Mouse (Mus musculus) liver, embryonic 11.5 days (tissue): ENCODE measurements around the gene Sipa1l1. TPM values are rescaled to one million over a fixed set of nuclear protein-coding genes. Genes with fewer than 3 reads are reported as not detected.
A peak's percentile ranks its signal among the peaks of the same experiment; 100 is the strongest.

Source experiments
- ATAC-seq: fragments of 200-750 bp; cut with Nextera tagmentation; replicated peaks from 2 replicates; pipeline ENCODE4 v1.8.0; 2017; ENCODE audit warnings: moderate number of reproducible peaks, mild to moderate bottlenecking, moderate TSS enrichment, moderate library complexity; ENCODE audit not compliant: low FRiP score
- DNase-seq: peaks from one replicate; pipeline ENCODE4 v3.0.0-alpha.2; 2017; ENCODE audit warnings: low spot score
- H3K27ac ChIP-seq: fragments of 300-500 bp; sonication (generic); 2 replicates; pipeline ENCODE4 v1.5.1; 2014; ENCODE audit warnings: mild to moderate bottlenecking, low read depth, low read length, control low read depth
- H3K27me3 ChIP-seq: fragments of 300-500 bp; sonication (generic); replicated peaks from 2 replicates; pipeline ENCODE4 v1.6.1; 2014; ENCODE audit warnings: low read length, mixed read lengths; ENCODE audit not compliant: control insufficient read depth, insufficient read depth
- H3K36me3 ChIP-seq: fragments of 300-500 bp; sonication (generic); 2 replicates; pipeline ENCODE4 v1.6.1; 2014; ENCODE audit warnings: mild to moderate bottlenecking, low read length, moderate library complexity, mixed read lengths; ENCODE audit not compliant: control insufficient read depth, insufficient read depth
- H3K4me1 ChIP-seq: fragments of 300-500 bp; sonication (generic); replicated peaks from 2 replicates; pipeline ENCODE4 v1.6.1; 2014; ENCODE audit warnings: low read length, mixed read lengths; ENCODE audit not compliant: control insufficient read depth, insufficient read depth
- H3K4me2 ChIP-seq: fragments of 300-500 bp; sonication (generic); 2 replicates; pipeline ENCODE4 v1.6.1; 2014; ENCODE audit warnings: mild to moderate bottlenecking, control low read depth, moderate library complexity
- H3K4me3 ChIP-seq: fragments of 300-500 bp; sonication (generic); 2 replicates; pipeline ENCODE4 v1.5.1; 2014; ENCODE audit warnings: low read depth, low read length, control low read depth
- H3K9ac ChIP-seq: fragments of 300-500 bp; sonication (generic); 2 replicates; pipeline ENCODE4 v1.6.1; 2014; ENCODE audit warnings: low read depth, low read length, control low read depth
- H3K9me3 ChIP-seq: fragments of 300-500 bp; sonication (generic); 2 replicates; pipeline ENCODE4 v1.6.1; 2016; ENCODE audit warnings: low read length, inconsistent platforms, mixed read lengths; ENCODE audit not compliant: control insufficient read depth
- WGBS: fragments of 180-500 bp; shearing (Covaris S2); extraction: QIAGEN DNeasy Blood & Tissue Kit; methylation state at CpG from one replicate; pipeline ENCODE4 v1.1.7; 2014; 5-methylcytosine and 5-hydroxymethylcytosine counted together
- polyA plus RNA-seq: library from polyadenylated mRNA; unstranded; fragments of >200 nt; fragmentation: Nextera tagmentation; extraction: Ambion mirVana; gene quantifications from 2 replicates; pipeline ENCODE4 v1.2.1, GENCODE M21; 2014

Gene Sipa1l1
- polyA plus RNA-seq, 1 experiment from 2014 or later = 21.1 TPM

DNA sequence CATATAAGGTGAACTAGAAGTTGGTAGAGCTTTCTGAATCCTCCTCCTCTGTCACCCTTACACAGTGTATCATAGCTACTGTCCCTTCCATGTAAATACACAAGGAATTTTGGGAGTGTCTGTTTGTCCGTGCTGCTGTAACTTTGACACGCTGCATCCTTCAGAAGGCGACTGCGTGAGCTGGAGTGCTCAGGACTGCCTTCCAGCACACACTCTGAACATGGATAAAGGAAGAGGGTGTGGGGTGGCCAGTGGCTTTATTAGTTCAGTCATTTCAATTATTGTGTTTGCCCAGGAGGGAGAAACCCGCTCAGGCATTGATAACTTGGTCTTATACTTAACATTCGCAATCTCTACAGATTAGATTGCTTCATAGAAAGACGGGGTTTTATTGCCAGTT, 195.1 kb downstream of the Sipa1l1 start:
- H3K27me3 ChIP-seq = no peaks in the 10 kb centered on the region
- DNase-seq (no peak), ATAC-seq (no peak)
- H3K9ac ChIP-seq = no peak overlapping the region
- no peak overlapping the region for H3K4me3 ChIP-seq
- H3K36me3 ChIP-seq = 0 out of 2 replicates have a peak, but pooled peaks cover 2% of the 10 kb centered on the region
- H3K27ac ChIP-seq = no peak overlapping the region
- WGBS = 89% methylated on average over 7 of the region's 7 CpGs
- H3K4me2 ChIP-seq = no peak overlapping the region
- no peaks in the 10 kb centered on the region for H3K9me3 ChIP-seq
- no peaks in the 10 kb centered on the region; the same call in 1 of the 2 replicates for H3K4me1 ChIP-seq

DNA sequence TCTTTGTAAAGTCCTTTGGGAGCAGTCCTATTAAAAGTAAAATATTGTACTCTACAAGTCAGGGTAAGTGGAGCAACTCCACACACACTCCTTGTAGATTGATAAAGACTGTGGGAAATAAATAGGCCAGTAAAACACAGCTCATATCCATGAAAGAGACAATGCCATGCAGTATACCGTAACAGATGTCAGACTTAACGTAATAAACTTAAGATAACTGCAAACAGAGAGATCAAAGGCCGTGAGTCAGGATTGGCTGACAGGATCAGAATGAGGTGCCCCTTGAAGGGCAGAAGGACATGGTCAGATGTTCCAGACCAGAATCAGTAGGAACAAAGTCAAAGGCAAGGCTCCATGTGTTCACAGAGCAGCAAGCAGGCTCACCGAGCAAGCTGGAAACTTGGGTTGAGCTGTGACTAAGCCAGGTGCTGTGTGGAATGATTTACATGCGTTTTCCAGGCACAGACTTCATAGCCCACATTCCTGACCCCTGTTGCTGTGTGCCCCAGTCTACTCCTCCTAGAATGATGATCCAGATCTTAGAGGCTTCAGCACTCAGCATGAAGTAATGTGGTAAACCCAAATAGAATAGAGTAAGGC, 196.3 kb downstream of the Sipa1l1 start:
- no peak for ATAC-seq
- Histone ChIP-seq H3K9ac (no peak overlapping the region), H3K9me3 (no peaks in the 10 kb centered on the region), H3K27ac (no peak overlapping the region), H3K4me1 (no peaks in the 10 kb centered on the region; the same call in 1 of the 2 replicates), H3K36me3 (0 out of 2 replicates have a peak, but pooled peaks cover 2% of the 10 kb centered on the region), H3K27me3 (no peaks in the 10 kb centered on the region), H3K4me2 (no peak overlapping the region), H3K4me3 (no peak overlapping the region)
- 60% methylated on average over 5 of the region's 5 CpGs for WGBS
- no peak for DNase-seq

DNA sequence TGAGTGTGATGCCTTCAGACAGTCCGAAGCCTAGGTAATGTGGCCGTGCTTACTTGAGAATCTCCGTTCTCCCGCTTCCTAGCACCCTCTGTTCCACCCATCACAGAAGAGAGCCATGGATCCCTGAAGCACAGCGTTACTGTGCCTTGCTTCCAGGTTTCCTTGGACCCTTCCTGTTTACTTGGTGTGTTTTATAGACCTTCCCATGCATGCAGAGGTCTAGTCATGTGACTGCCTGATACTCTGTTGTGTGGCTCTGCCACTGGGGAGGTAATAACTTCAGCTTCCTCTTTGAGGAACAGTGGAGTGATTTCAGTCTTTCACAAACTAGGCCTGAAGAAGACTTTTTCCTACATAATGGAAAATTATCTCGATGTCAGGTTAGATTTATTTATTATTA, 197.6 kb downstream of the Sipa1l1 start:
- Histone ChIP-seq H3K27me3 (no peaks in the 10 kb centered on the region), H3K4me2 (no peak overlapping the region), H3K9ac (no peak overlapping the region), H3K4me1 (no peaks in the 10 kb centered on the region; the same call in 1 of the 2 replicates), H3K36me3 (0 out of 2 replicates have a peak, but pooled peaks cover 2% of the 10 kb centered on the region), H3K27ac (no peak overlapping the region), H3K4me3 (no peak overlapping the region), H3K9me3 (no peaks in the 10 kb centered on the region)
- WGBS = 88% methylated on average over 6 of the region's 6 CpGs
- DNase-seq (no peak), ATAC-seq (no peak)

DNA sequence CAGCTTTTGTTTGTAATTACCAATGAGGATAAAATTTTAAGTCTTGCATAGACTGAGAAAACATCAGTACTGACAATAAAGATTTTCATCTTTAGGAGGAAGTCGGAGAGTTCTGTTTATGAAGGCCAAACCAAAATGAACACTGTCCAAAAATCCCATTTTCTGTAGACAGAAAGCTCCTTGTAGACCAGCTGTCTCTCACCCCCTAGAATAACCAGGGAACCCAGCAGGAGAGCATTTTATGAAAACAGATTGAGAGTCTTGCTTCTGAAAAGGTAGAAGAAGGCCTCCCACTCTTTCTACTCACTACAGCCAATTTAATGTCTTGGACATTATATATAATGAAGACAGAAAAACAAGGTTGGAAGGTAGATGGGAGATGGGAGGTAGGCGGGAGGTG, 198.2 kb downstream of the Sipa1l1 start:
- Histone ChIP-seq H3K27me3 (no peaks in the 10 kb centered on the region), H3K27ac (no peak overlapping the region), H3K36me3 (0 out of 2 replicates have a peak, but pooled peaks cover 2% of the 10 kb centered on the region), H3K9me3 (no peaks in the 10 kb centered on the region), H3K9ac (no peak overlapping the region), H3K4me3 (no peak overlapping the region), H3K4me1 (no peaks in the 10 kb centered on the region; the same call in 1 of the 2 replicates), H3K4me2 (no peak overlapping the region)
- DNase-seq (no peak), ATAC-seq (no peak)
- 84% methylated on average over 2 of the region's 2 CpGs for WGBS

- no peaks in the 10 kb centered on the region for H3K36me3 ChIP-seq
- H3K4me2 ChIP-seq = no peak overlapping the region
- WGBS = 85% methylated on average over 3 of the region's 3 CpGs
- H3K4me3 ChIP-seq = no peak overlapping the region
- H3K27me3 ChIP-seq = no peaks in the 10 kb centered on the region
- H3K27ac ChIP-seq = no peak overlapping the region
- no peak overlapping the region for H3K9ac ChIP-seq
- no peaks in the 10 kb centered on the region; the same call in 1 of the 2 replicates for H3K4me1 ChIP-seq
- ATAC-seq (no peak), DNase-seq (no peak)
- no peaks in the 10 kb centered on the region for H3K9me3 ChIP-seq
Observed at GRCm38 (mm10) chr12:82367986-82368385, 198.9 kb downstream of the Sipa1l1 start.

DNA sequence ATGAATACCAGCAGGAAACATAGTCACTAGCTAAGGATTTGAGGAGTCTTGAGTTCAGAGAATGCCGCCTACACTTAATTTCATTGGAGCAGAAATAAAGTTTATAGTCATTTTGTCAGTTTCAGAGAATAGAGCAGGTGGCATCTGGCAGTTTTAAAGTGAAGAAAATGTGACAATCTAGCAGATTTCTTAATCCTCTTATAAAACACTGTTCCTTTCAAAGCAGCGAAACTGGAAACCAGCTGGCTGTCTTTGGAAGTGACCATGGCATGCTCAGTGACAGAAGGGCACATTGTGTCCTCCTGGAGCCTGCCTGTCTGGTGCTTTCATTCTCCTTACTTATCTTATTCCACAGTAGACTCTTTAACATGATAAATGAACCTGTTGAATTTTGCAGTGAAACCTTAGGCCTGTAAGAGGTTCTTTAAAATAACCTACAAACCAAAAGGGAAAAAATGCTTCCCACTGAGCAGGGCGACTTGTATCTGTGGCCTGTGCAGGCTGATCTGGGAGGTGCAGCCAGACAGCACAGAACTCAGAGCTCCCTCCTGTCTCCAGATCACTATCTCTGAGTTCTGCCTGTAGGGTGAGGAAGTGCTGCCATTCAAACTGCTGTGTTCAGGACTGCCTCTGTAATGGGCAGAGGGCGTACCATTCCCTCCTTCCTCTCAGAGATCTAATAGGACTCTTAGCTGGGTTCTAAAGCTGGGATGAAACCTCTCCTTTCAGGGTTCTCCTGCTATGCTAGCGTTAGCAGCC, 200.5 kb downstream of the Sipa1l1 start:
- 67% methylated on average over 5 of the region's 5 CpGs for WGBS

DNA sequence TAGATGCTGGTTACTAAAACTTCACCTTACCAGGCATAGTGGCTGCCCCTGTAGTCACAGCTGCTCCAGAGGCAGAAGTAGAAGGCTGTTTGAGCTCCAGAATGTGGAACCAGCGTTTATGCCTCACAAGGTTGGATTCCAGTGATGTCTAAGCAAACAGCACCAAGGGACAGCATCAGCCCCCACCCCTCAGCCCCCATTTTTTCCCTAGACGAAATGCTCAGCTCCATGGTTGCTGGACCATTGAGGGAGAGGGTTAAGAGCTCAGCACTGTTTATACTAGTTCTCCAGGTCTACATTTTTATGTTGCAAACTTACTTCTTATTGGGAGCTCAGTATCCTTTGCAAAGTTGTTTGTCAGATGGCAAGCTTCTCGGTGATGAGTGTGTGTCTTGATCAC, 202.1 kb downstream of the Sipa1l1 start:
- H3K4me3 ChIP-seq = no peak overlapping the region
- H3K9me3 ChIP-seq = no peaks in the 10 kb centered on the region
- no peak for ATAC-seq
- no peaks in the 10 kb centered on the region for H3K27me3 ChIP-seq
- H3K4me2 ChIP-seq = no peak overlapping the region
- no peak overlapping the region for H3K27ac ChIP-seq
- 84% methylated on average over 3 of the region's 3 CpGs for WGBS
- no peaks in the 10 kb centered on the region for H3K4me1 ChIP-seq
- DNase-seq = no peak
- H3K9ac ChIP-seq = no peak overlapping the region
- H3K36me3 ChIP-seq = 0 out of 2 replicates have a peak, but pooled peaks cover 2% of the 10 kb centered on the region

More for the DNA sequence above, 200.5 kb downstream of the Sipa1l1 start:
- H3K9ac ChIP-seq = no peak overlapping the region
- DNase-seq (no peak), ATAC-seq (0 out of 2 replicates have a peak, but pooled peaks have one; percentile 54)
- H3K9me3 ChIP-seq = no peaks in the 10 kb centered on the region
- 0 out of 2 replicates have a peak, but pooled peaks cover 2% of the 10 kb centered on the region for H3K36me3 ChIP-seq
- H3K27ac ChIP-seq = no peak overlapping the region
- no peaks in the 10 kb centered on the region for H3K27me3 ChIP-seq
- H3K4me3 ChIP-seq = no peak overlapping the region
- H3K4me2 ChIP-seq = no peak overlapping the region
- no peaks in the 10 kb centered on the region; the same call in 1 of the 2 replicates for H3K4me1 ChIP-seq

DNA sequence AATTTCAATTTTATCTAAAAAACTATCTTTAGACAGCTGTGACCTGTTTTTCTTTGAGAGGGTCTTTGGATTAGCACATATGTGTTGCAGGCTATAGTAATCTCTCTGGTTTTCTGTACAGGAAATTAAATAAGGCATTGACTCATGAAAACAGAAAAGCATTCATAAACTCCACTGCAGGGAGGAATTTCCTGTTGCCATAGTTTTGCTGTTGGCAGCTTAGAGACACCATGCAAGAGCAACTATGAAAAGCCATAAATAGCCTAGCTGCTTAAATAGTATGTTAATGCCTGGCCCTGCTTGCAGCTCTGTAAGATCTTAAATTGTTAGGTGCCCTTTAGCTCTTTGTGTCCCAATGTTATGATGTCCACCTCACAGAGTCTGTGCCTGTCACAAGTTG, 204.9 kb downstream of the Sipa1l1 start:
- ATAC-seq = no peak
- no peak overlapping the region for H3K27ac ChIP-seq
- H3K27me3 ChIP-seq = no peaks in the 10 kb centered on the region
- no peak overlapping the region for H3K4me2 ChIP-seq
- no peak for DNase-seq
- 0 out of 2 replicates have a peak, but pooled peaks cover 2% of the 10 kb centered on the region for H3K36me3 ChIP-seq
- no peak overlapping the region for H3K9ac ChIP-seq
- no peaks in the 10 kb centered on the region for H3K4me1 ChIP-seq
- no peaks in the 10 kb centered on the region for H3K9me3 ChIP-seq
- no peak overlapping the region for H3K4me3 ChIP-seq
